Mouse (Mus musculus) intestine, embryonic 15.5 days (tissue): ENCODE results near the gene Zwint. TPM values are rescaled to one million over a fixed set of nuclear protein-coding genes. Genes with fewer than 3 reads are reported as not detected.

Experiments
- ATAC-seq: fragments of 200-750 bp; cut with Nextera tagmentation; 2 replicates; pipeline ENCODE4 v1.8.0; 2017; ENCODE audit warnings: moderate TSS enrichment, moderate library complexity
- H3K27ac ChIP-seq: fragments of 300-500 bp; sonication (generic); 2 replicates; pipeline ENCODE4 v1.5.1; 2015; ENCODE audit warnings: mild to moderate bottlenecking, inconsistent platforms
- H3K27me3 ChIP-seq: fragments of 300-500 bp; sonication (generic); replicated peaks from 2 replicates; pipeline ENCODE4 v1.6.1; 2015; ENCODE audit warnings: inconsistent platforms
- H3K36me3 ChIP-seq: fragments of 300-500 bp; sonication (generic); 2 replicates; pipeline ENCODE4 v1.6.1; 2015; ENCODE audit warnings: inconsistent platforms
- H3K4me1 ChIP-seq: fragments of 300-500 bp; sonication (generic); replicated peaks from 2 replicates; pipeline ENCODE4 v1.6.1; 2015; ENCODE audit warnings: inconsistent platforms
- H3K4me2 ChIP-seq: fragments of 300-500 bp; sonication (generic); replicated peaks from 2 replicates; pipeline ENCODE4 v1.6.1; 2015; ENCODE audit warnings: mild to moderate bottlenecking, inconsistent platforms
- H3K4me3 ChIP-seq: fragments of 300-500 bp; sonication (generic); replicated peaks from 2 replicates; pipeline ENCODE4 v1.5.1; 2015; ENCODE audit warnings: inconsistent platforms
- H3K9ac ChIP-seq: fragments of 300-500 bp; sonication (generic); 2 replicates; pipeline ENCODE4 v1.6.1; 2015; ENCODE audit warnings: inconsistent platforms
- H3K9me3 ChIP-seq: fragments of 300-500 bp; sonication (generic); 2 replicates; pipeline ENCODE4 v1.6.1; 2016; ENCODE audit warnings: inconsistent platforms
- WGBS: fragments of 180-500 bp; shearing (Covaris S2); methylation state at CpG from one replicate; pipeline ENCODE4 v1.1.7; 2015; 5-methylcytosine and 5-hydroxymethylcytosine counted together
- polyA plus RNA-seq: library from polyadenylated mRNA; unstranded; fragments of >200 nt; fragmentation: Nextera tagmentation; extraction: Ambion mirVana; gene quantifications from 2 replicates; pipeline ENCODE4 v1.2.1, GENCODE M21; 2015

The Zwint gene
- polyA plus RNA-seq, 1 experiment from 2014 or later, result 216 TPM

- no peak for ATAC-seq
- no peak overlapping the region for H3K9ac ChIP-seq
- 75% methylated on average over 1 of the region's 1 CpGs for WGBS
- no peak overlapping the region for H3K27ac ChIP-seq
- peaks cover 6% of the 10 kb centered on the region; the same call in 1 of the 2 replicates for H3K36me3 ChIP-seq
- no peaks in the 10 kb centered on the region for H3K27me3 ChIP-seq
- H3K4me3 ChIP-seq, result no peak overlapping the region
- no peak overlapping the region for H3K4me2 ChIP-seq
- H3K4me1 ChIP-seq, result no peaks in the 10 kb centered on the region
- no peaks in the 10 kb centered on the region for H3K9me3 ChIP-seq
Observed at GRCm38 (mm10) chr10:72669086-72669485, 14.4 kb downstream of the Zwint start.

- ATAC-seq, result no peak
- no peaks in the 10 kb centered on the region for H3K27me3 ChIP-seq
- 89% methylated on average over 6 of the region's 6 CpGs for WGBS
- H3K9me3 ChIP-seq, result no peaks in the 10 kb centered on the region
- no peak overlapping the region for H3K4me2 ChIP-seq
- H3K4me1 ChIP-seq, result no peaks in the 10 kb centered on the region
- no peak overlapping the region for H3K4me3 ChIP-seq
- no peak overlapping the region for H3K9ac ChIP-seq
- no peak overlapping the region for H3K27ac ChIP-seq
- 0 out of 2 replicates have a peak, but pooled peaks cover 6% of the 10 kb centered on the region for H3K36me3 ChIP-seq
Observed at GRCm38 (mm10) chr10:72675971-72676370, 21.3 kb downstream of the Zwint start.

- WGBS, result 78% methylated on average over 1 of the region's 1 CpGs
- no peak overlapping the region for H3K4me2 ChIP-seq
Observed at GRCm38 (mm10) chr10:72676550-72676949, 21.9 kb downstream of the Zwint start.

GRCm38 (mm10) chr10:72679086-72679485 lies 24.4 kb downstream of the Zwint start:
- H3K36me3 ChIP-seq, result 0 out of 2 replicates have a peak, but pooled peaks cover 5% of the 10 kb centered on the region
- H3K4me1 ChIP-seq, result no peaks in the 10 kb centered on the region
- no peak overlapping the region for H3K9ac ChIP-seq
- no peak overlapping the region for H3K4me2 ChIP-seq
- no peaks in the 10 kb centered on the region for H3K27me3 ChIP-seq
- H3K27ac ChIP-seq, result no peak overlapping the region
- 91% methylated on average over 4 of the region's 4 CpGs for WGBS
- H3K4me3 ChIP-seq, result no peak overlapping the region
- no peaks in the 10 kb centered on the region for H3K9me3 ChIP-seq
- ATAC-seq, result no peak

More at GRCm38 (mm10) chr10:72676550-72676949, 21.9 kb downstream of the Zwint start:
- Histone ChIP-seq H3K4me1 (no peaks in the 10 kb centered on the region), H3K9ac (no peak overlapping the region), H3K27me3 (no peaks in the 10 kb centered on the region), H3K36me3 (0 out of 2 replicates have a peak, but pooled peaks cover 6% of the 10 kb centered on the region), H3K9me3 (no peaks in the 10 kb centered on the region), H3K27ac (no peak overlapping the region), H3K4me3 (no peak overlapping the region)
- ATAC-seq, result peak; percentile 77; the same call in 1 of the 2 replicates

- no peak overlapping the region for H3K27ac ChIP-seq
- no peak overlapping the region for H3K4me3 ChIP-seq
- H3K9me3 ChIP-seq, result no peaks in the 10 kb centered on the region
- H3K9ac ChIP-seq, result no peak overlapping the region
- H3K27me3 ChIP-seq, result no peaks in the 10 kb centered on the region
- no peaks in the 10 kb centered on the region for H3K36me3 ChIP-seq
- H3K4me1 ChIP-seq, result no peaks in the 10 kb centered on the region
- 81% methylated on average over 5 of the region's 5 CpGs for WGBS
- ATAC-seq, result no peak
- H3K4me2 ChIP-seq, result no peak overlapping the region
Observed at GRCm38 (mm10) chr10:72701092-72701491, 46.4 kb downstream of the Zwint start.

DNA sequence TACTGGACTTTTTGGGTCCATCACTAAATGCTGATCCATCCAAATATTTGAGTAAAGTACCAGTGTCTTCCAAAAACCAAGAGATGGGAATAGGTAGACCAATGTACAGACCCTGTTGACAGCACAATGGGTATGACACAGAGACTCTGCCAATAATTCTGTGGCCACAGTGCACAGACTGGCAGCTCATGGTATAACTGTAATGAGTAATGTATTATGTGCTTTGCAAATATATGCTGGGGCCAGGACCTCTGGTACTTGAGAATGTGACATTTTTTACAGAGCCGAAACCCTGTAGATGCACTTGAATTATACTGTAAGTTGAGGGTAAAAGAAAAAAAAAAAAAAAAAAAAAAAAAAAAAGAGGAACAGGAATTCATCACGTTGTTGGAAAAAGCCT lies 59.1 kb downstream of the Zwint start:
- 58% methylated on average over 2 of the region's 2 CpGs for WGBS
- Histone ChIP-seq H3K9ac (no peak overlapping the region), H3K4me1 (no peaks in the 10 kb centered on the region), H3K27me3 (no peaks in the 10 kb centered on the region), H3K9me3 (no peaks in the 10 kb centered on the region), H3K4me3 (no peak overlapping the region), H3K27ac (no peak overlapping the region), H3K36me3 (no peaks in the 10 kb centered on the region), H3K4me2 (no peak overlapping the region)
- no peak for ATAC-seq
